Mouse (Mus musculus) testis, adult 2 months (tissue): ENCODE data around the gene Phlpp1.

Experiments
- CTCF ChIP-seq: fragments of 200-500 bp; IDR thresholded peaks from 2 replicates; pipeline ENCODE4 v1.5.1; 2012; ENCODE audit warnings: low read depth, mild to moderate bottlenecking, inconsistent platforms, low read length, moderate library complexity; ENCODE audit not compliant: control insufficient read depth, insufficient read depth, insufficient replicate concordance
- POLR2A ChIP-seq: fragments of 200-500 bp; IDR thresholded peaks from 2 replicates; pipeline ENCODE4 v1.6.1; 2012; ENCODE audit warnings: low read depth, mild to moderate bottlenecking, inconsistent platforms, low read length, moderate library complexity; ENCODE audit not compliant: control insufficient read depth

GRCm38 (mm10) chr1:106403011-106403501, 231.5 kb downstream of the Phlpp1 start:
- TF ChIP-seq CTCF = no peak
- TF ChIP-seq POLR2A = no peak
